Mouse (Mus musculus) brain, embryonic 14.5 days (tissue): ENCODE measurements around the gene Atp1b3.

Experiments
- CTCF ChIP-seq: fragments of 200-500 bp; IDR thresholded peaks from 2 replicates; pipeline ENCODE4 v1.5.1; 2012; ENCODE audit warnings: inconsistent platforms, mild to moderate bottlenecking, moderate library complexity, borderline replicate concordance; ENCODE audit not compliant: insufficient read depth, insufficient read length; ENCODE audit errors: extremely low read depth
- POLR2A ChIP-seq: fragments of 200-500 bp; IDR thresholded peaks from 2 replicates; pipeline ENCODE4 v1.6.1; 2012; ENCODE audit warnings: mild to moderate bottlenecking, inconsistent platforms, borderline replicate concordance; ENCODE audit not compliant: poor library complexity, insufficient read depth, insufficient read length, severe bottlenecking; ENCODE audit errors: extremely low read depth

GRCm38 (mm10) chr9:96369654-96370384, 5.6 kb upstream of the Atp1b3 start:
- TF ChIP-seq POLR2A (no peak), CTCF (no peak)
